Mouse (Mus musculus): ENCODE measurements around the gene Ivd. TPM values are rescaled to one million over a fixed set of nuclear protein-coding genes. Genes with fewer than 3 reads are reported as not detected.

The Ivd gene
- total and polyA plus RNA-seq, 3 experiments, result 25.5 to 29.3 (median 27.6) TPM

- peak overlapping the region; percentile 87 for H3K9ac ChIP-seq (ENCODE audit: insufficient read depth, low read depth)
- in situ Hi-C loops (cut with MboI; ENCODE audit: low pct_ligation_motif_present, low pct_unique_long_range_greater_than_20kb, low sequenced_read_pairs), result no loop called here
- H3K27me3 ChIP-seq (replicated peaks), result peaks cover 19% of the 10 kb centered on the region
- DNase-seq (ENCODE audit: extremely low read depth), result peak; percentile 93
- dilution Hi-C loops (cut with MboI; ENCODE audit: extremely low pct_ligation_motif_present, extremely low pct_unique_long_range_greater_than_20kb, low sequenced_read_pairs), result no loop called here
- peaks cover 8 to 54% of the 10 kb centered on the region in 2 experiments for H3K4me1 ChIP-seq (ENCODE audit: control insufficient read depth in 1 of 2, insufficient read depth in 2 of 2)
- peak overlapping the region; percentile 71 to 92 (median 87) for H3K4me3 ChIP-seq (replicated peaks in 1 of 3; ENCODE audit: low read depth in 2 of 3, low read length in 2 of 3, poor library complexity in 1 of 3)
- peaks cover 42% of the 10 kb centered on the region for H3K79me2 ChIP-seq (replicated peaks; ENCODE audit: control insufficient read depth, extremely low read depth, insufficient read depth, poor library complexity, severe bottlenecking)
- TF ChIP-seq BHLHE40 (IDR thresholded peaks at IDR 0.05; ENCODE audit: low read depth, low read length), result peak; percentile 47; the same call in 1 of the 2 replicates
- TF ChIP-seq TCF12 (IDR thresholded peaks at IDR 0.05; ENCODE audit: low read depth, low read length), result 0 out of 2 replicates have a peak, but pooled peaks have one; percentile 13
- TF ChIP-seq PAX5 (IDR thresholded peaks at IDR 0.05; ENCODE audit: low read length), result no peak
- TF ChIP-seq CTCF (conservative IDR thresholded peaks at IDR 0.05 in 1 of 2, IDR thresholded peaks at IDR 0.05 in 1 of 2; ENCODE audit: low read depth in 2 of 2, low read length in 2 of 2), result peak in 1 of 2 experiments; percentile 23; a peak in 2 of 4 replicates
- no peak for TF ChIP-seq MEF2A (IDR thresholded peaks at IDR 0.05; ENCODE audit: borderline replicate concordance, low read depth, low read length)
- 0 out of 2 replicates have a peak, but pooled peaks have one; percentile 59 for TF ChIP-seq MAZ (IDR thresholded peaks at IDR 0.05; ENCODE audit: low read depth, low read length)
- peak; percentile 74; the same call in 1 of the 2 replicates for TF ChIP-seq UBTF (IDR thresholded peaks at IDR 0.05; ENCODE audit: low read depth, low read length)
- peak; percentile 54 for TF ChIP-seq POLR2A (IDR thresholded peaks at IDR 0.05; ENCODE audit: low read depth, low read length)
- no peak for TF ChIP-seq ZC3H11A (IDR thresholded peaks at IDR 0.05; ENCODE audit: low read depth, low read length)
- peak; percentile 24; the same call in 1 of the 2 replicates for TF ChIP-seq NRF1 (IDR thresholded peaks at IDR 0.05; ENCODE audit: low read depth, low read length)
- TF ChIP-seq ELF1 (IDR thresholded peaks at IDR 0.05; ENCODE audit: low read depth, low read length), result peak; percentile 94
- no peaks in the 10 kb centered on the region for H3K9me3 ChIP-seq (replicated peaks; ENCODE audit: low read length)
- peak overlapping the region; percentile 94 for H3K4me2 ChIP-seq (ENCODE audit: insufficient read depth, low read depth, poor library complexity, severe bottlenecking)
- peak overlapping the region; percentile 98 for H3K27ac ChIP-seq (ENCODE audit: insufficient read depth, low read depth)
- no peaks in the 10 kb centered on the region for H3K36me3 ChIP-seq (replicated peaks in 1 of 2; ENCODE audit: control insufficient read depth in 1 of 2, insufficient read depth in 1 of 2, low read length in 1 of 2)
Measured at GRCm38 (mm10) chr2:118901175-118902031, 39.6 kb downstream of the Ivd start.

DNA sequence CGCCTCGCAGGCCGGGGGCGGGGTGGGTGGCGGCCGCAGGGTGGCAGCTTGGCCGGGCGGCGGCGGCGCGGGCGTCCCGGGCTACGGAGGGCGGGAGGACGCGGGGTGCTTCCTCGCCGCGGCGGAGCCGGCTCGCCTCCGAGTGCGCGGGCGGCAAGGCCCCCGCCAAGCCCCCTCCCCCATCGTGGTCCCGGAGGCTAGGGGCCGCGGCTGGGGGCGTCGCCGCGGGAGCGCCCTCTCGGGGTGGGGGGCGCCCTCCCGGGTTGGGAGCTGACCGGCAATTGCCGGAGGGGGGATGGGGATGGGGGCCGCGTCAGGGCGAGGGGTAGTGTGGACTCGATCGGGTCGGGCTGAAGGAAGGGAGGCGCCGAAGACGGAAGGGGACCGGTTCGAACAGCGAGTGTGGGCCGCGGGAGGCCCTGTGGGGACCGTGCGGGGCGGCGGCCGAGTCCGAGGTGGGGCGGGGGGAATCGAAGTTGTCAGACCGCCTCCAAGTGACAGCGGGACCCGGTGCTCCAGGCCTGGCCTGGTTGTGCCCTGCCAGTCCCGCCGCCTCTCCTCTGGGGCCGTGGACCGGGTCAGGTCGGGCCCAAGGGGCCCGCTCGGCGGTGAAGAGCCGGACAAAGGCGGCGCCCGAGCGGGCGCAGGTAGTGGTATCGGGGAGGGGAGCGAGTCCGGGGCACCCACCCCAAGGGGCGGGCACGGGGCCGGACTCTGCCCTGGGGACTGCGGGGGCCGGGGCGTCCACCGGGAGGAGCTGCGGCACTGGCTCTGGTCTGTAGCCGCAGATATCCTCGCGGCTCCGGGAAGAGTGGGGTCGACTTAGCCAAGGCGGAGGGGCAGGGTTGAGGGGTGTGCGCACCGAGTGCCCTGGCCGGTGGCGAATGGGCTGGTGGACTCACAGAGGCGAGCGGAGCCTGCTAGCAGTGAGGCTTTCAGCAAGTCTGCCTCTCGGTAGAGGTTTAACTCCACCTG lies 40.6 kb downstream of the Ivd start:
- dilution Hi-C loops (cut with MboI; ENCODE audit: extremely low pct_ligation_motif_present, extremely low pct_unique_long_range_greater_than_20kb, low sequenced_read_pairs) (no loop called here), in situ Hi-C loops (cut with MboI; ENCODE audit: low pct_ligation_motif_present, low pct_unique_long_range_greater_than_20kb, low sequenced_read_pairs) (no loop called here)
- DNase-seq (ENCODE audit: extremely low read depth), result no peak
- peaks cover 8 to 56% of the 10 kb centered on the region in 2 experiments for H3K4me1 ChIP-seq (ENCODE audit: control insufficient read depth in 1 of 2, insufficient read depth in 2 of 2)
- H3K27ac ChIP-seq (ENCODE audit: insufficient read depth, low read depth), result peak overlapping the region; percentile 98
- H3K36me3 ChIP-seq (replicated peaks in 1 of 2; ENCODE audit: control insufficient read depth in 1 of 2, insufficient read depth in 1 of 2, low read length in 1 of 2), result no peaks in the 10 kb centered on the region
- H3K79me2 ChIP-seq (replicated peaks; ENCODE audit: control insufficient read depth, extremely low read depth, insufficient read depth, poor library complexity, severe bottlenecking), result peaks cover 51% of the 10 kb centered on the region
- H3K4me3 ChIP-seq (replicated peaks in 1 of 3; ENCODE audit: low read depth in 2 of 3, low read length in 2 of 3, poor library complexity in 1 of 3), result peak overlapping the region; percentile 71 to 92 (median 87)
- peaks cover 19% of the 10 kb centered on the region for H3K27me3 ChIP-seq (replicated peaks)
- no peaks in the 10 kb centered on the region for H3K9me3 ChIP-seq (replicated peaks; ENCODE audit: low read length)
- H3K4me2 ChIP-seq (ENCODE audit: insufficient read depth, low read depth, poor library complexity, severe bottlenecking), result peak overlapping the region; percentile 94; the same call in 1 of the 2 replicates
- H3K9ac ChIP-seq (ENCODE audit: insufficient read depth, low read depth), result peak overlapping the region; percentile 87
- TF ChIP-seq ELF1 (IDR thresholded peaks at IDR 0.05; ENCODE audit: low read depth, low read length), result peak; percentile 27; the same call in 1 of the 2 replicates
- no peak for TF ChIP-seq MYC (IDR thresholded peaks at IDR 0.05; ENCODE audit: low read depth, low read length)
- no peak for TF ChIP-seq BHLHE40 (IDR thresholded peaks at IDR 0.05; ENCODE audit: low read depth, low read length)
- no peak for TF ChIP-seq ZC3H11A (IDR thresholded peaks at IDR 0.05; ENCODE audit: low read depth, low read length)
- peak; percentile 29; the same call in 1 of the 2 replicates for TF ChIP-seq POLR2A (IDR thresholded peaks at IDR 0.05; ENCODE audit: low read depth, low read length)
- TF ChIP-seq RAD21 (IDR thresholded peaks at IDR 0.05; ENCODE audit: low read depth, low read length), result peak; percentile 32
- TF ChIP-seq CHD1 (IDR thresholded peaks at IDR 0.05; ENCODE audit: low read depth, low read length), result no peak
- TF ChIP-seq HCFC1 (IDR thresholded peaks at IDR 0.05; ENCODE audit: low read depth, low read length), result no peak
- TF ChIP-seq EP300 (IDR thresholded peaks at IDR 0.05; ENCODE audit: low read length), result no peak
- TF ChIP-seq IRF4 (IDR thresholded peaks at IDR 0.05; ENCODE audit: low read depth, low read length), result 0 out of 2 replicates have a peak, but pooled peaks have one; percentile 36
- peak; percentile 48 for TF ChIP-seq SMC3 (IDR thresholded peaks at IDR 0.05; ENCODE audit: low read depth, low read length)
- TF ChIP-seq USF2 (conservative IDR thresholded peaks at IDR 0.05; ENCODE audit: low read depth, low read length), result no peak
- TF ChIP-seq JUN (IDR thresholded peaks at IDR 0.05; ENCODE audit: insufficient read depth, low read depth, low read length), result no peak
- no peak for TF ChIP-seq MAZ (IDR thresholded peaks at IDR 0.05; ENCODE audit: low read depth, low read length)
- no peak for TF ChIP-seq RCOR1 (conservative IDR thresholded peaks at IDR 0.05; ENCODE audit: low read depth, low read length)
- no peak for TF ChIP-seq MEF2A (IDR thresholded peaks at IDR 0.05; ENCODE audit: borderline replicate concordance, low read depth, low read length)
- TF ChIP-seq KAT2A (IDR thresholded peaks at IDR 0.05; ENCODE audit: insufficient replicate concordance, low read length), result no peak
- TF ChIP-seq MXI1 (IDR thresholded peaks at IDR 0.05; ENCODE audit: low read depth, low read length), result 0 out of 2 replicates have a peak, but pooled peaks have one; percentile 21
- TF ChIP-seq POLR2AphosphoS2 (IDR thresholded peaks at IDR 0.05; ENCODE audit: low read depth, low read length), result no peak
- TF ChIP-seq SIN3A (IDR thresholded peaks at IDR 0.05; ENCODE audit: low read length), result peak; percentile 52; the same call in 1 of the 2 replicates
- TF ChIP-seq ETS1 (conservative IDR thresholded peaks at IDR 0.05; ENCODE audit: low read depth, low read length), result no peak
